Mouse (Mus musculus) liver, embryonic 14.5 days (tissue): ENCODE data around the gene Xylb. TPM values are rescaled to one million over a fixed set of nuclear protein-coding genes. Genes with fewer than 3 reads are reported as not detected.

Experiments
- ATAC-seq: fragments of 200-750 bp; cut with Nextera tagmentation; 2 replicates; pipeline ENCODE4 v1.8.0; 2017; ENCODE audit warnings: moderate number of reproducible peaks, mild to moderate bottlenecking, moderate library complexity; ENCODE audit not compliant: insufficient read depth
- DNase-seq, 3 experiments: peaks; one replicate each; pipeline ENCODE4 v3.0.0-alpha.2; 2012 to 2013; ENCODE audit warnings: low read depth in 3 of 3, low spot score in 3 of 3
- H3K27ac ChIP-seq: fragments of 300-500 bp; sonication (generic); 2 replicates; pipeline ENCODE4 v1.5.1; 2014; ENCODE audit warnings: moderate library complexity, mild to moderate bottlenecking, control low read depth, inconsistent platforms
- H3K27me3 ChIP-seq: fragments of 300-500 bp; sonication (generic); 2 replicates; pipeline ENCODE4 v1.6.1; 2014; ENCODE audit warnings: mild to moderate bottlenecking, low read length, moderate library complexity; ENCODE audit not compliant: control insufficient read depth, insufficient read depth
- H3K36me3 ChIP-seq: fragments of 300-500 bp; sonication (generic); replicated peaks from 2 replicates; pipeline ENCODE4 v1.6.1; 2014; ENCODE audit warnings: low read depth; ENCODE audit not compliant: control insufficient read depth, insufficient read depth
- H3K4me1 ChIP-seq, 2 experiments: fragments of 200-500 bp in 1 of 2; fragments of 300-500 bp in 1 of 2; sonication (generic) in 1 of 2; replicated peaks; 2 replicates each; pipeline ENCODE4 v1.6.1; 2012 to 2014; ENCODE audit warnings: antibody characterized with exemption in 1 of 2, inconsistent platforms in 1 of 2, low read length in 1 of 2; ENCODE audit not compliant: control insufficient read depth in 2 of 2, insufficient read depth in 2 of 2
- H3K4me2 ChIP-seq: fragments of 300-500 bp; sonication (generic); 2 replicates; pipeline ENCODE4 v1.6.1; 2014; ENCODE audit warnings: low read depth, mild to moderate bottlenecking, control low read depth, moderate library complexity
- H3K4me3 ChIP-seq, 2 experiments: fragments of 200-500 bp in 1 of 2; fragments of 300-500 bp in 1 of 2; sonication (generic) in 1 of 2; 2 replicates each; pipeline ENCODE4 v1.5.1; 2012 to 2014; ENCODE audit warnings: low read depth in 2 of 2, low read length in 2 of 2, mild to moderate bottlenecking in 2 of 2, control low read depth in 1 of 2, inconsistent platforms in 1 of 2, moderate library complexity in 1 of 2; ENCODE audit not compliant: insufficient read depth in 1 of 2
- H3K9ac ChIP-seq: fragments of 300-500 bp; sonication (generic); replicated peaks from 2 replicates; pipeline ENCODE4 v1.6.1; 2014; ENCODE audit warnings: mild to moderate bottlenecking, control low read depth, moderate library complexity
- H3K9me3 ChIP-seq: fragments of 300-500 bp; sonication (generic); 2 replicates; pipeline ENCODE4 v1.6.1; 2016; ENCODE audit warnings: low read length, mixed read lengths; ENCODE audit not compliant: control insufficient read depth
- CTCF ChIP-seq: IDR thresholded peaks from 2 replicates; pipeline ENCODE4 v1.5.1; 2016; ENCODE audit warnings: antibody characterized with exemption, low read depth, control low read depth
- EP300 ChIP-seq: IDR thresholded peaks from 2 replicates; pipeline ENCODE4 v1.6.1; 2016; ENCODE audit warnings: antibody characterized with exemption, low read depth
- WGBS: fragments of 180-500 bp; shearing (Covaris S2); extraction: QIAGEN DNeasy Blood & Tissue Kit; methylation state at CpG from one replicate; pipeline ENCODE4 v1.1.7; 2014; ENCODE audit not compliant: insufficient replicate concordance; 5-methylcytosine and 5-hydroxymethylcytosine counted together
- polyA plus RNA-seq, 2 experiments: library from polyadenylated mRNA; depleted of rRNA in 1 of 2; stranded (reverse) in 1 of 2; unstranded in 1 of 2; fragments of >200 nt; fragmentation: Nextera tagmentation in 1 of 2; extraction: Ambion mirVana in 1 of 2; gene quantifications; 2 replicates each; pipeline versions ENCODE4 v1.2.1 to v1.2.3; 2012 to 2014

The Xylb gene
- polyA plus RNA-seq (2012; rRNA removed) (3.3 and 4.8 TPM in 2 replicates), polyA plus RNA-seq (2014; fragmentation: Nextera tagmentation; extraction: Ambion mirVana) (2.4 and 4.2 TPM in 2 replicates)

GRCm38 (mm10) chr9:119357331-119358057 lies at the start of gene Xylb:
Xylb (plus strand) TSS chr9:119357381.
- 0 out of 4 replicates have a peak, but pooled peaks cover 0 to 6% of the 10 kb centered on the region in 2 experiments for H3K4me1 ChIP-seq
- 2% methylated on average over 65 of the region's 65 CpGs for whole genome bisulfite sequencing
- no peak for TF ChIP-seq EP300
- TF ChIP-seq CTCF, result peak; percentile 91

GRCm38 (mm10) chr9:119309067-119309466 lies 48.1 kb upstream of the Xylb start:
- DNase-seq (no peak), ATAC-seq (no peak)
- Histone ChIP-seq H3K4me2 (no peak overlapping the region), H3K36me3 (no peaks in the 10 kb centered on the region), H3K27me3 (no peaks in the 10 kb centered on the region), H3K9ac (no peak overlapping the region), H3K27ac (no peak overlapping the region), H3K4me3 (no peak overlapping the region), H3K9me3 (no peaks in the 10 kb centered on the region), H3K4me1 (peaks cover 0 to 8% of the 10 kb centered on the region in 2 experiments; a peak in 2 of 4 replicates)
- TF ChIP-seq EP300 (no peak), CTCF (no peak)
- 72% methylated on average over 1 of the region's 1 CpGs for WGBS

More at GRCm38 (mm10) chr9:119357331-119358057, at the start of gene Xylb:
- Histone ChIP-seq H3K4me3 (peak within 1 kb of the TSS; percentile 65 to 67), H3K27ac (no peak within 1 kb of the TSS), H3K9ac (peak within 1 kb of the TSS; percentile 37), H3K36me3 (no peaks in the 10 kb centered on the region), H3K9me3 (no peaks in the 10 kb centered on the region), H3K27me3 (no peaks in the 10 kb centered on the region), H3K4me2 (peak within 1 kb of the TSS; percentile 84)
- DNase-seq, result peak; percentile 67 to 75 (median 73)
- peak; percentile 86 for ATAC-seq

GRCm38 (mm10) chr9:119313096-119313495 lies 44.1 kb upstream of the Xylb start:
- no peak overlapping the region for H3K4me3 ChIP-seq
- DNase-seq, result no peak
- no peak for TF ChIP-seq EP300
- no peak for TF ChIP-seq CTCF
- H3K36me3 ChIP-seq, result no peaks in the 10 kb centered on the region
- no peaks in the 10 kb centered on the region for H3K27me3 ChIP-seq
- peaks cover 0 to 7% of the 10 kb centered on the region in 2 experiments; a peak in 2 of 4 replicates for H3K4me1 ChIP-seq
- no peaks in the 10 kb centered on the region for H3K9me3 ChIP-seq
- no peak for ATAC-seq
- 84% methylated on average over 10 of the region's 10 CpGs for WGBS
- no peak overlapping the region for H3K4me2 ChIP-seq
- H3K27ac ChIP-seq, result no peak overlapping the region
- no peak overlapping the region for H3K9ac ChIP-seq

DNA sequence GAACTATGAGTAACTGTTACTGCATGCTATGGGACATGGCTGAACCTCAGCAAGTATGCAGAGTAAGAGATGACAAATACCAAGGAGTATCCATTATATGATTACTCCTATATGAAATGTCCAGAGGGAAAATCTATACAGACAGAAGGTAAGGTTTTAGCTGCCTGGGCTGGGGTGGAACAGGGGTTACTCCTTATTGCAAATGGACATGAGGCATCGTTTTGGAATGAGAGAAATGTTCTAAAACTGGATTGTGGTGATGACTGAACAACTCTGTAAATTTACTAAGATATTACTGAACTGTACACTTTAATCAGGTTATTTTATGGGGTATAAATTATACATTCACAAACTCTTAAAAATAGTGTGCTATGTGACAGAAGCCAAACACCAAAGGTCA lies 38.3 kb upstream of the Xylb start:
- no peak overlapping the region for H3K4me3 ChIP-seq
- WGBS, result 76% methylated on average over 1 of the region's 1 CpGs
- ATAC-seq (no peak), DNase-seq (no peak)
- TF ChIP-seq CTCF (no peak), EP300 (no peak)
- H3K9me3 ChIP-seq, result no peaks in the 10 kb centered on the region
- no peaks in the 10 kb centered on the region for H3K27me3 ChIP-seq
- no peak overlapping the region for H3K4me2 ChIP-seq
- peaks cover 10 to 12% of the 10 kb centered on the region in 2 experiments; a peak in 3 of 4 replicates for H3K4me1 ChIP-seq
- no peak overlapping the region for H3K27ac ChIP-seq
- H3K9ac ChIP-seq, result no peak overlapping the region
- H3K36me3 ChIP-seq, result no peaks in the 10 kb centered on the region

DNA sequence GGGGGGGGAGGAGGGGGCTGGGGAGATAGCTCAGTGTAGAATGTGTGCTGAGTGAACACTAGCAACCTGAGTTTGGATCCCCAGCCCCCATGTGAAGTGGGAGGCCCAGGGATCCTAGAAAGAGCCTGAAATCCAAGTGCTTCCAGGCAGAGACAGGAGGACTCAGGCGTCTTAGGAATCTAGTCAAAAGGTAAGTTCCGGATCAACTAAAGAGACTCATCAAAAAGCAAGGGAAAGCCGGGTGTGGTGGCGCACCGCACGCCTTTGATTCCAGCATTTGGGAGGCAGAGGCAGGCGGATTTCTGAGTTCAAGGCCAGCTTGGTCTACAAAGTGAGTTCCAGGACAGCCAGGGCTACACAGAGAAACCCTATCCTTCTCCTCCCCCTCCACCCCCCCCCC lies 36.7 kb upstream of the Xylb start:
- H3K9ac ChIP-seq, result no peak overlapping the region
- H3K9me3 ChIP-seq, result no peaks in the 10 kb centered on the region
- no peaks in the 10 kb centered on the region for H3K36me3 ChIP-seq
- no peaks in the 10 kb centered on the region for H3K27me3 ChIP-seq
- 74% methylated on average over 7 of the region's 7 CpGs for WGBS
- DNase-seq (no peak), ATAC-seq (no peak)
- peak overlapping the region; percentile 99 for H3K4me2 ChIP-seq
- TF ChIP-seq EP300 (no peak), CTCF (no peak)
- 0 out of 4 replicates have a peak overlapping the region, but pooled peaks of 1 of the 2 experiments have one; percentile 83 for H3K4me3 ChIP-seq
- H3K27ac ChIP-seq, result no peak overlapping the region
- H3K4me1 ChIP-seq, result peaks cover 11 to 18% of the 10 kb centered on the region in 2 experiments; a peak in 3 of 4 replicates
